Mouse (Mus musculus): ENCODE results near the gene Olfr749. TPM values are rescaled to one million over a fixed set of nuclear protein-coding genes. Genes with fewer than 3 reads are reported as not detected.
"Not testable (repeated sequence)": the region's sequence is repeated elsewhere in the genome, so short reads cannot be mapped to it uniquely, and the experiment has no call there.

Gene Olfr749
- total and polyA plus RNA-seq, 2 experiments from 2014 or later: not detected

GRCm38 (mm10) chr14:50758416-50759085, 13.7 kb upstream of the Olfr749 start:
- Histone ChIP-seq H3K4me1 (ENCODE audit: insufficient read depth) (no peaks in the 10 kb centered on the region), H3K4me3 (ENCODE audit: low read depth, low read length) (no peak overlapping the region), H3K27me3 (ENCODE audit: insufficient read depth, low read length) (no peaks in the 10 kb centered on the region), H3K4me2 (ENCODE audit: low read depth) (no peak overlapping the region), H3K27ac (ENCODE audit: low read depth, low read length) (no peak overlapping the region), H3K36me3 (ENCODE audit: insufficient read depth) (peaks cover 7% of the 10 kb centered on the region; the same call in 1 of the 2 replicates), H3K9ac (no peak overlapping the region), H3K9me3 (ENCODE audit: low read length) (no peaks in the 10 kb centered on the region)
- WGBS: 36% methylated on average over 5 of the region's 5 CpGs
- TF ChIP-seq CTCF (IDR thresholded peaks at IDR 0.05; ENCODE audit: low read depth): no peak
- DNase-seq (no peak), ATAC-seq (no peak)

GRCm38 (mm10) chr14:50741584-50741983, 3.3 kb downstream of the Olfr749 start:
- Histone ChIP-seq H3K9me3 (ENCODE audit: low read length) (no peaks in the 10 kb centered on the region), H3K4me2 (ENCODE audit: low read depth) (no peak overlapping the region), H3K27me3 (ENCODE audit: insufficient read depth, low read length) (no peaks in the 10 kb centered on the region), H3K27ac (ENCODE audit: low read depth, low read length) (no peak overlapping the region), H3K4me3 (ENCODE audit: low read depth, low read length) (no peak overlapping the region), H3K36me3 (ENCODE audit: insufficient read depth) (no peaks in the 10 kb centered on the region), H3K9ac (no peak overlapping the region), H3K4me1 (ENCODE audit: insufficient read depth) (no peaks in the 10 kb centered on the region)
- ATAC-seq: no peak
- no peak for DNase-seq
- whole genome bisulfite sequencing: 71% methylated on average over 2 of the region's 2 CpGs
- TF ChIP-seq CTCF (IDR thresholded peaks at IDR 0.05; ENCODE audit: low read depth): no peak

GRCm38 (mm10) chr14:50740334-50740733, 4.6 kb downstream of the Olfr749 start:
- H3K27me3 ChIP-seq (ENCODE audit: insufficient read depth, low read length): no peaks in the 10 kb centered on the region
- no peaks in the 10 kb centered on the region for H3K4me1 ChIP-seq (ENCODE audit: insufficient read depth)
- WGBS: 70% methylated on average over 2 of the region's 2 CpGs
- DNase-seq (no peak), ATAC-seq (no peak)
- no peak for TF ChIP-seq CTCF (IDR thresholded peaks at IDR 0.05; ENCODE audit: low read depth)
- H3K4me2 ChIP-seq (ENCODE audit: low read depth): no peak overlapping the region
- no peaks in the 10 kb centered on the region for H3K9me3 ChIP-seq (ENCODE audit: low read length)
- no peaks in the 10 kb centered on the region for H3K36me3 ChIP-seq (ENCODE audit: insufficient read depth)
- no peak overlapping the region for H3K27ac ChIP-seq (ENCODE audit: low read depth, low read length)
- H3K9ac ChIP-seq: no peak overlapping the region
- H3K4me3 ChIP-seq (ENCODE audit: low read depth, low read length): no peak overlapping the region

GRCm38 (mm10) chr14:50722371-50722770, 22.5 kb downstream of the Olfr749 start:
- H3K4me1 ChIP-seq (ENCODE audit: insufficient read depth); DNase-seq; H3K4me2 ChIP-seq (ENCODE audit: low read depth); H3K27ac ChIP-seq (ENCODE audit: low read depth, low read length); ATAC-seq; H3K36me3 ChIP-seq (ENCODE audit: insufficient read depth); H3K9ac ChIP-seq; H3K9me3 ChIP-seq (ENCODE audit: low read length); H3K27me3 ChIP-seq (ENCODE audit: insufficient read depth, low read length); H3K4me3 ChIP-seq (ENCODE audit: low read depth, low read length): not testable (repeated sequence)
- WGBS: 96% methylated on average over 3 of the region's 4 CpGs

GRCm38 (mm10) chr14:50719875-50720274, 25.0 kb downstream of the Olfr749 start:
- H3K9me3 ChIP-seq (ENCODE audit: low read length); DNase-seq; H3K27me3 ChIP-seq (ENCODE audit: insufficient read depth, low read length); H3K9ac ChIP-seq; H3K4me2 ChIP-seq (ENCODE audit: low read depth); H3K4me3 ChIP-seq (ENCODE audit: low read depth, low read length); H3K27ac ChIP-seq (ENCODE audit: low read depth, low read length); H3K36me3 ChIP-seq (ENCODE audit: insufficient read depth); H3K4me1 ChIP-seq (ENCODE audit: insufficient read depth); ATAC-seq: not testable (repeated sequence)
- 89% methylated on average over 15 of the region's 15 CpGs for WGBS

- TF ChIP-seq CTCF (IDR thresholded peaks at IDR 0.05; ENCODE audit: low read depth): no peak
- 73% methylated on average over 1 of the region's 1 CpGs for WGBS
Observed at GRCm38 (mm10) chr14:50707073-50707472, 37.8 kb downstream of the Olfr749 start, which contains the start of gene Olfr748. Gene Olfr748 (plus strand): TSS chr14:50707373.

GRCm38 (mm10) chr14:50693106-50693505, 51.8 kb downstream of the Olfr749 start, which contains the start of gene Olfr747:
Gene Olfr747 (minus strand): TSS chr14:50693206.
- no peaks in the 10 kb centered on the region for H3K4me1 ChIP-seq (ENCODE audit: insufficient read depth)
- WGBS: 93% methylated on average over 3 of the region's 3 CpGs
- ATAC-seq: no peak

More at GRCm38 (mm10) chr14:50707073-50707472, 37.8 kb downstream of the Olfr749 start, which contains the start of gene Olfr748:
- ATAC-seq: no peak
- Histone ChIP-seq H3K4me3 (ENCODE audit: low read depth, low read length) (no peak within 1 kb of the TSS), H3K27ac (ENCODE audit: low read depth, low read length) (no peak within 1 kb of the TSS), H3K4me1 (ENCODE audit: insufficient read depth) (no peaks in the 10 kb centered on the region), H3K36me3 (ENCODE audit: insufficient read depth) (no peaks in the 10 kb centered on the region), H3K9ac (no peak within 1 kb of the TSS), H3K9me3 (ENCODE audit: low read length) (no peaks in the 10 kb centered on the region), H3K27me3 (ENCODE audit: insufficient read depth, low read length) (no peaks in the 10 kb centered on the region), H3K4me2 (ENCODE audit: low read depth) (no peak within 1 kb of the TSS)
- no peak for DNase-seq

More at GRCm38 (mm10) chr14:50693106-50693505, 51.8 kb downstream of the Olfr749 start, which contains the start of gene Olfr747:
- no peak for TF ChIP-seq CTCF (IDR thresholded peaks at IDR 0.05; ENCODE audit: low read depth)
- no peaks in the 10 kb centered on the region for H3K27me3 ChIP-seq (ENCODE audit: insufficient read depth, low read length)
- H3K9ac ChIP-seq: no peak within 1 kb of the TSS
- H3K4me3 ChIP-seq (ENCODE audit: low read depth, low read length): no peak within 1 kb of the TSS
- H3K36me3 ChIP-seq (ENCODE audit: insufficient read depth): no peaks in the 10 kb centered on the region
- no peak within 1 kb of the TSS for H3K4me2 ChIP-seq (ENCODE audit: low read depth)
- no peaks in the 10 kb centered on the region for H3K9me3 ChIP-seq (ENCODE audit: low read length)
- H3K27ac ChIP-seq (ENCODE audit: low read depth, low read length): no peak within 1 kb of the TSS
- DNase-seq: no peak

Other genes starting within 250 kb of the Olfr749 start
- not detected in 2 replicates for gene Olfr742, start 241.5 kb downstream of the Olfr749 start, total RNA-seq (2014; rRNA removed)
- gene Olfr742, start 241.5 kb downstream of the Olfr749 start, polyA plus RNA-seq (2015; fragmentation: Nextera tagmentation; extraction: Ambion mirVana): not detected in 2 replicates
- gene Olfr743, start 223.3 kb downstream of the Olfr749 start, total RNA-seq (2014; rRNA removed): not detected in 2 replicates
- not detected in 2 replicates for gene Olfr743, start 223.3 kb downstream of the Olfr749 start, polyA plus RNA-seq (2015; fragmentation: Nextera tagmentation; extraction: Ambion mirVana)
- not detected in 2 replicates for gene Olfr744, start 130.2 kb downstream of the Olfr749 start, total RNA-seq (2014; rRNA removed)
- gene Olfr744, start 130.2 kb downstream of the Olfr749 start, polyA plus RNA-seq (2015; fragmentation: Nextera tagmentation; extraction: Ambion mirVana): not detected in 2 replicates
- not detected in 2 replicates for gene Olfr745, start 105.7 kb downstream of the Olfr749 start, total RNA-seq (2014; rRNA removed)
- not detected in 2 replicates for gene Olfr745, start 105.7 kb downstream of the Olfr749 start, polyA plus RNA-seq (2015; fragmentation: Nextera tagmentation; extraction: Ambion mirVana)
- gene Olfr746, start 98.0 kb downstream of the Olfr749 start, total RNA-seq (2014; rRNA removed): not detected in 2 replicates
- not detected in 2 replicates for gene Olfr746, start 98.0 kb downstream of the Olfr749 start, polyA plus RNA-seq (2015; fragmentation: Nextera tagmentation; extraction: Ambion mirVana)
- gene Olfr747, start 51.9 kb downstream of the Olfr749 start, total RNA-seq (2014; rRNA removed): not detected in 2 replicates
- gene Olfr747, start 51.9 kb downstream of the Olfr749 start, polyA plus RNA-seq (2015; fragmentation: Nextera tagmentation; extraction: Ambion mirVana): not detected in 2 replicates
- gene Olfr748, start 37.7 kb downstream of the Olfr749 start, total RNA-seq (2014; rRNA removed): not detected in 2 replicates
- gene Olfr748, start 37.7 kb downstream of the Olfr749 start, polyA plus RNA-seq (2015; fragmentation: Nextera tagmentation; extraction: Ambion mirVana): not detected in 2 replicates
- 101 and 114 TPM in 2 replicates for gene Ttc5, start 40.4 kb upstream of the Olfr749 start, total RNA-seq (2014; rRNA removed)
- 92.8 and 100 TPM in 2 replicates for gene Ttc5, start 40.4 kb upstream of the Olfr749 start, polyA plus RNA-seq (2015; fragmentation: Nextera tagmentation; extraction: Ambion mirVana)
- 0.19 TPM in 1 of 2 replicates, not detected in the other for gene Ccnb1ip1, start 62.6 kb upstream of the Olfr749 start, total RNA-seq (2014; rRNA removed)
- gene Ccnb1ip1, start 62.6 kb upstream of the Olfr749 start, polyA plus RNA-seq (2015; fragmentation: Nextera tagmentation; extraction: Ambion mirVana): 0.09 TPM in 1 of 2 replicates, not detected in the other
- gene Parp2, start 62.7 kb upstream of the Olfr749 start, total RNA-seq (2014; rRNA removed): 33.2 and 35.7 TPM in 2 replicates
- gene Parp2, start 62.7 kb upstream of the Olfr749 start, polyA plus RNA-seq (2015; fragmentation: Nextera tagmentation; extraction: Ambion mirVana): 30.3 and 34.4 TPM in 2 replicates
- 2.4 and 2.5 TPM in 2 replicates for gene Tep1, start 125.5 kb upstream of the Olfr749 start, total RNA-seq (2014; rRNA removed)
- 1.1 and 1.2 TPM in 2 replicates for gene Tep1, start 125.5 kb upstream of the Olfr749 start, polyA plus RNA-seq (2015; fragmentation: Nextera tagmentation; extraction: Ambion mirVana)
- 1.1 and 2.8 TPM in 2 replicates for gene Klhl33, start 152.4 kb upstream of the Olfr749 start, total RNA-seq (2014; rRNA removed)
- 0.70 and 0.80 TPM in 2 replicates for gene Klhl33, start 152.4 kb upstream of the Olfr749 start, polyA plus RNA-seq (2015; fragmentation: Nextera tagmentation; extraction: Ambion mirVana)
- 75.2 and 102 TPM in 2 replicates for gene Osgep, start 179.8 kb upstream of the Olfr749 start, total RNA-seq (2014; rRNA removed)
- 79.1 and 87.6 TPM in 2 replicates for gene Osgep, start 179.8 kb upstream of the Olfr749 start, polyA plus RNA-seq (2015; fragmentation: Nextera tagmentation; extraction: Ambion mirVana)
- 134 and 150 TPM in 2 replicates for gene Apex1, start 179.9 kb upstream of the Olfr749 start, total RNA-seq (2014; rRNA removed)
- gene Apex1, start 179.9 kb upstream of the Olfr749 start, polyA plus RNA-seq (2015; fragmentation: Nextera tagmentation; extraction: Ambion mirVana): 193 and 233 TPM in 2 replicates
- 54.8 and 61.9 TPM in 2 replicates for gene Pip4p1, start 185.8 kb upstream of the Olfr749 start, total RNA-seq (2014; rRNA removed)
- gene Pip4p1, start 185.8 kb upstream of the Olfr749 start, polyA plus RNA-seq (2015; fragmentation: Nextera tagmentation; extraction: Ambion mirVana): 97.2 and 103 TPM in 2 replicates
- 16.7 and 20.0 TPM in 2 replicates for gene Pnp, start 186.0 kb upstream of the Olfr749 start, total RNA-seq (2014; rRNA removed)
- gene Pnp, start 186.0 kb upstream of the Olfr749 start, polyA plus RNA-seq (2015; fragmentation: Nextera tagmentation; extraction: Ambion mirVana): 11.3 and 13.1 TPM in 2 replicates
- gene Gm49342, start 199.4 kb upstream of the Olfr749 start, total RNA-seq (2014; rRNA removed): 13.1 and 19.0 TPM in 2 replicates
- gene Gm49342, start 199.4 kb upstream of the Olfr749 start, polyA plus RNA-seq (2015; fragmentation: Nextera tagmentation; extraction: Ambion mirVana): not detected in 2 replicates
- gene Pnp2, start 210.9 kb upstream of the Olfr749 start, total RNA-seq (2014; rRNA removed): 1.00 and 1.7 TPM in 2 replicates
- gene Pnp2, start 210.9 kb upstream of the Olfr749 start, polyA plus RNA-seq (2015; fragmentation: Nextera tagmentation; extraction: Ambion mirVana): 0.78 and 1.6 TPM in 2 replicates